Mouse (Mus musculus) liver, embryonic 12.5 days (tissue): ENCODE results near the gene 4930442H23Rik. TPM values are rescaled to one million over a fixed set of nuclear protein-coding genes. Genes with fewer than 3 reads are reported as not detected.

ENCODE experiments used
- polyA plus RNA-seq: library from polyadenylated mRNA; unstranded; fragments of >200 nt; fragmentation: Nextera tagmentation; extraction: Ambion mirVana; gene quantifications from 2 replicates; pipeline ENCODE4 v1.2.1, GENCODE M21; 2016

Gene 4930442H23Rik
- polyA plus RNA-seq, 1 experiment from 2014 or later: not detected

Other genes starting within 250 kb of the 4930442H23Rik start
- 0.80 and 0.81 TPM in 2 replicates for gene Gng7, start 168.9 kb downstream of the 4930442H23Rik start, polyA plus RNA-seq
- not detected in 2 replicates for gene Diras1, start 158.2 kb downstream of the 4930442H23Rik start, polyA plus RNA-seq
- gene Slc39a3, start 146.4 kb downstream of the 4930442H23Rik start, polyA plus RNA-seq: 7.1 and 7.9 TPM in 2 replicates
- 89.2 and 91.3 TPM in 2 replicates for gene Sgta, start 123.7 kb downstream of the 4930442H23Rik start, polyA plus RNA-seq
- gene Thop1, start 113.8 kb downstream of the 4930442H23Rik start, polyA plus RNA-seq: 48.5 and 50.8 TPM in 2 replicates
- 17.3 and 17.8 TPM in 2 replicates for gene Creb3l3, start 85.0 kb downstream of the 4930442H23Rik start, polyA plus RNA-seq
- gene Map2k2, start 77.9 kb downstream of the 4930442H23Rik start, polyA plus RNA-seq: 167 and 168 TPM in 2 replicates
- gene Zbtb7a, start 48.6 kb downstream of the 4930442H23Rik start, polyA plus RNA-seq: 74.0 and 76.0 TPM in 2 replicates
- gene Pias4, start 15.9 kb downstream of the 4930442H23Rik start, polyA plus RNA-seq: 28.9 and 29.7 TPM in 2 replicates
- gene Eef2, start 7.2 kb downstream of the 4930442H23Rik start, polyA plus RNA-seq: 440 and 450 TPM in 2 replicates
- gene Dapk3, start 844 bp downstream of the 4930442H23Rik start, polyA plus RNA-seq: 41.7 TPM in 2 replicates
- gene Nmrk2, start 18.2 kb upstream of the 4930442H23Rik start, polyA plus RNA-seq: not detected in 2 replicates
- 0.05 and 0.06 TPM in 2 replicates for gene Atcay, start 47.0 kb upstream of the 4930442H23Rik start, polyA plus RNA-seq
- 1.1 and 1.2 TPM in 2 replicates for gene Zfr2, start 49.3 kb upstream of the 4930442H23Rik start, polyA plus RNA-seq
- gene Matk, start 69.1 kb upstream of the 4930442H23Rik start, polyA plus RNA-seq: 2.0 and 2.2 TPM in 2 replicates
- gene Mrpl54, start 83.1 kb upstream of the 4930442H23Rik start, polyA plus RNA-seq: 152 and 156 TPM in 2 replicates
- 27.3 and 30.4 TPM in 2 replicates for gene Apba3, start 83.1 kb upstream of the 4930442H23Rik start, polyA plus RNA-seq
- 1.1 and 1.3 TPM in 2 replicates for gene Tjp3, start 107.7 kb upstream of the 4930442H23Rik start, polyA plus RNA-seq
- gene Pip5k1c, start 109.1 kb upstream of the 4930442H23Rik start, polyA plus RNA-seq: 27.8 and 29.0 TPM in 2 replicates
- 52.9 and 55.1 TPM in 2 replicates for gene Cactin, start 137.3 kb upstream of the 4930442H23Rik start, polyA plus RNA-seq
- 6.7 and 7.0 TPM in 2 replicates for gene Tbxa2r, start 144.9 kb upstream of the 4930442H23Rik start, polyA plus RNA-seq
- gene Gipc3, start 159.4 kb upstream of the 4930442H23Rik start, polyA plus RNA-seq: 0.04 TPM in 1 of 2 replicates, not detected in the other
- gene Hmg20b, start 166.6 kb upstream of the 4930442H23Rik start, polyA plus RNA-seq: 39.9 and 47.1 TPM in 2 replicates
- 20.8 and 21.0 TPM in 2 replicates for gene Mfsd12, start 173.6 kb upstream of the 4930442H23Rik start, polyA plus RNA-seq
- 1.4 TPM in 2 replicates for gene 4930404N11Rik, start 182.0 kb upstream of the 4930442H23Rik start, polyA plus RNA-seq
- gene Fzr1, start 194.7 kb upstream of the 4930442H23Rik start, polyA plus RNA-seq: 93.8 and 100 TPM in 2 replicates
- 70.0 and 74.5 TPM in 2 replicates for gene Dohh, start 200.6 kb upstream of the 4930442H23Rik start, polyA plus RNA-seq
- gene Gm48551, start 200.6 kb upstream of the 4930442H23Rik start, polyA plus RNA-seq: 0.68 and 1.2 TPM in 2 replicates
- gene Gm48552, start 205.2 kb upstream of the 4930442H23Rik start, polyA plus RNA-seq: 0.71 and 0.98 TPM in 2 replicates
- gene Smim24, start 209.2 kb upstream of the 4930442H23Rik start, polyA plus RNA-seq: 1.8 TPM in 2 replicates